Mouse (Mus musculus): ENCODE data around the gene Enox1.

Enox1 gene

DNA sequence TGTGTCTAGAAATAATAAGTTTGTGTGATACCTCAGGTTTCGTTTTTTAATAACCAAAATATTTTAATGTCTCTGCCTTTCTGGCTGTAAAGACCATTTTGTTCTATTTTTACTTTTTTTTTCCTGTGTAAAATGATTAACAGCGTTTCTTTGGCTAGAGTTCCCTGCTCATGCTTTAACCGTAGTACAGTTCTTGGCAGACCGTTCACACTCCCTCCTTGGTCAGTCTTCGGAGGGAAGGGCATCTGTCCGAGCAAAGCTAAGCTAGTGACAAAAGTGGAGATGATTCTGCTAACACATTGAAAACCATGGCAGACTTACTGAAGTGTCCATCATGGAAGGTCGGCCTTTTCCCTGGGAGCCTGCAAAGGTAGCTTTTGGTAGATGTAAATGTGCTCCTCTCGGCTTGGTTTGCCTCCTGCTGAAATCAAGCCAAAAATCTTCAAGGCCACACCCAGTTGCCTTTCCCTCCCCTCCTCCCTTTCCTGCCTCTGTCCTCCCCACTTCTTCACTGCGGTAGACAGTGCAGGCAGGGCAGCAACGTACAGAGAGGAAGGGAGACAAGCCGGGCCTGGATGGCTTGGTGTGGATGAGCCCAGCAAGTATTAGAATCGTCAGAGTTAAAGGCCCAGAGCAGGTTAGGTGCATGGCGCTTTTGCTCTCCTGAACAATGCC, 461.7 kb downstream of the Enox1 start:
- in situ Hi-C loops (cut with MboI), result no loop called here

DNA sequence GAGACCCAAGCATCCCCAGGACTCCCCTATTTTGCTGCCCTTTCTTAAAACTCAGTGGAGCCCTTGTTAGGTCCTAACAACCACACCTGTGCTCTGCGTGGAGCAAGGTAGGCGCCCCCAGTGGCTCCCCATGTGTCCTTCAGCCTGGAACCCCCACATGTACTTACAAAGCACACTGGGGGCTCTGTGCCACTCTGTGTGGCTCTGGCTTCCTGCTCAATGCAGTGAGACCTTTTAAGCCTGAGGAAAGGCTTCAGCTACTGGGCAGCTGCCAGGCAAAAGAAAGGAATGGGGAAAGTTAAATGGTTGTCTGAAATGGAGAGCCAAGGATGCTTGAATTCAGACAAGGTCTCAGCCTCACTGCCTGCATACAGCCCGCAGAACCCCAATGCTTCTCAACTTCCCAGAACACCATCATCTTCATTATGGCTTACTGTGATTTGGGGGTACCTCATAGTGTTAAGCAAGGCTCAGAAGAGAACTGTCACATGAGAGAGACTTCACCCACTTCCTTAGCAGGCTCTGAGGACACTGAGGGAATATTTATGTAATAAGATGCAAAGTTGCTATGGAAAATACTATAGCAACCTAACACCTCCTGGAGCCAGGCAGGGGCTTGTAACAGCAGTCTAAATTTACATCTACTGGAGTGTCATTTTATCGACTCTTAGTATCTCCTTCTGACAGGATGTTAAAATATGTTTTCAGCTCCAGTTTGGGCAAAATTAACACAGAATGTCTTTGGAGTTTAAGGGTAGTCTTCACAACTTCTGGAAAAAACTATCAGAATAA, 465.1 kb downstream of the Enox1 start:
- in situ Hi-C loops (cut with MboI), result no loop called here

GRCm38 (mm10) chr14:77626557-77627507, 470.3 kb downstream of the Enox1 start:
- in situ Hi-C loops (cut with MboI), result no loop called here

DNA sequence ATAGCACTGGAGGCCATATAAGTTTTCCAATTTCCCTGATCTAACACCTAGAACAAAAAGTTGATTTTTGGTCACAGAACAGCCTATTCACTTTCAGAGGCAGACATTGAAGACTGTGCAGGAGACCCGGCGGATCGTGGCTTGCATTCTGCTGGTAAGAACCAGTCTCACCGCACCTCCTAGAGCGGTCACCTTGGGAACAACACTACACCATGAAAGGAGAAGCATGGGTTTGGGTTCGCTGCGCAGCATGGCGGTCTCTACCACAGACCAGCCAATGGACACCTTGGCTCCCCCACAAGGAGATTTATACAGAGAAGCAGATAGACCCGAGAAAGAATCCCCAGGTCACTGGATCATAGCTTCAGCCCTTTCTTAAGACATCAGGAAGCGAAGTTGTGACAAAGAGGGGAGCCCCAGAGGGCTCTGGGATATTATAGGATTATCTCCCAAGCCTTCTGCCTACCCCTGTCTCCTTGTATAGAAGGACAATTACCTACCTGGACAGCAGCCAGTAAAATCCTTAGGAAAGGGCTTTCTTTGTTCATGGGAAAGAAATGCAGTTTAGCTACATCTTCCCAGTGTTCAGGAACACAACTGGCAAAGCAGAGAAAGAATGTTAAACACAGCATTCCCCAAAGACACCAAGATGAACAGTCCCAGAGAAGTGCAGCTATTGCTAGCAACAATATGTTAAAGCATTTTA, 476.1 kb downstream of the Enox1 start:
- in situ Hi-C loops (cut with MboI), result no loop called here

GRCm38 (mm10) chr14:77633172-77633542, 476.6 kb downstream of the Enox1 start:
- in situ Hi-C loops (cut with MboI), result no loop called here

- in situ Hi-C loops (cut with MboI), result no loop called here
Measured at GRCm38 (mm10) chr14:77636931-77637330, 480.4 kb downstream of the Enox1 start.

DNA sequence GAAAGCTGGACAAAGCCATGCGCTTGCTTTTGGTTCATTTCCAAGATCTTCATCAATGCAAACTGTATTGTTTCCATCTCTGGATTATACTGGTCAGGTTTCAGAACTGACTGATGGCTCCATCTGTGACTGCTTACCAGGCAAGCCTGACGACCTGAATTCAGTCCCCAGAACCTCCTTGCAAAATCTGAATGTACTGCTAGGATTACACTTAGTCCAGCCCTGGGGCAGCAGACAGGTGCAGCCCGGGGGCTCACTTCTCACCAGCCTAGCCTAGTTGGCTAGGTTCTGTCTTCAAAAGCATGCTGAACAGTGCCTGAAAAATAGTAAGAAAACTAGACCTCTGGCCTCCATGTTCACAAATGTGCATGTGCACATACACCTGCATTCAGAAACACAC, 481.6 kb downstream of the Enox1 start:
- in situ Hi-C loops (cut with MboI), result no loop called here

- in situ Hi-C loops (cut with MboI), result no loop called here
Measured at GRCm38 (mm10) chr14:77638616-77639015, 482.1 kb downstream of the Enox1 start.

GRCm38 (mm10) chr14:77639586-77639985, 483.0 kb downstream of the Enox1 start:
- in situ Hi-C loops (cut with MboI), result no loop called here

DNA sequence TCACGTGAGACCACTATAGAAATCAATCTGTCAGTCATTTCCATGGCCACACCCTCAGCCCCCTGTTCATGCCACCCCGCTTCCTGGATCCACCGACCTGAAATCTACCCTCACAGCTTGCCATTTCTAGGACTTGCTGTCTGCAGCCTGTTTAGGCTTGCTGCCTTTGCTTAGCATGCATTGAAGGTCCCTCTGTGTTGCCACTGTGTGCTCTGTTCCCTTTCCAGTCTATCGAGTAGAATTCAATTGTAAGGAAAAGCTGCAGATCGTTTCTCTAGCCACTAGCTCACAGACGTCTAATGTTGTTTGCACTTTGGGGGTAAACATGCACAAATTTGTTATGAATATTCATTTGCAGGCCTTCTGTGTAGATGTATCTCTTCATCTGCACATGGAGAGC, 485.8 kb downstream of the Enox1 start:
- in situ Hi-C loops (cut with MboI), result no loop called here

GRCm38 (mm10) chr14:77646196-77646595, 489.6 kb downstream of the Enox1 start:
- in situ Hi-C loops (cut with MboI), result no loop called here

- in situ Hi-C loops (cut with MboI), result no loop called here
Measured at GRCm38 (mm10) chr14:77647017-77647416, 490.5 kb downstream of the Enox1 start.

DNA sequence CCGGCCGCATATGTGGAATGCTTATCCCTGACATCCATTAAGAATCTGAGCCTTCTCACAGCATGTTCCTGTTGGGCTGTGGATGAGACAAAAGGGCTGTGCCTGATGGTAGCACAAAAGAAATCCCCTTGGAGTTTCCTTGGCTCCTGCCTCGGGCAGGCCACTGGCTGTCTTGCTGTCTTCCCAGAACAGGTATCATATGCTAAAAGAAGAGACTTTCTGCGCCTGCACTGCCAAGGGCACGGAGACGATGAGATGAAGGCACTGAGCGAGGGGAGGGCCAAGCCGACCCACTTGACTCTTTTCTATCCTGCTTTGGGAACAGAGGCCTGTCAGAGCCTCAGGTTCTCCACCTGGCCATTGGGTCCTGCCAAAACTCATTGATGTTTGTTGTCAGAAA, 491.7 kb downstream of the Enox1 start:
- in situ Hi-C loops (cut with MboI), result no loop called here

DNA sequence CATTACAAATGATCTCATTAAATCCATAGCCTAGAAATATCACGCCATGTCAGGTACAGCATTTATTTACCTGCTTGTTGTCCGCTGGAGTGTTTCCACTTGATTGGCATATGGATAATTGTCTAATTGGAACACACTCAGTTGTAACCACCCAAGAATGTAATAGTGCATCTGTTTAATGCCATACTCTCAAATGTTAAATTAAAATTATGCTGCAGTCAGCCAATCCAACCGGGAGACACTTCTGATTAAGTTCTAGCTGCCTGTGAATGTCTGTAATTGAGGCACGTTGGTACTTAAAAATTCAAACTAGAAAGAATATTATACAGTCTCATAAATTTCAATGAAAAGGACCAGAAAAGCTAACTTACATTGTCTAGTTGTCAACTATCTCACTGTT, 502.2 kb downstream of the Enox1 start:
- in situ Hi-C loops (cut with MboI), result no loop called here

DNA sequence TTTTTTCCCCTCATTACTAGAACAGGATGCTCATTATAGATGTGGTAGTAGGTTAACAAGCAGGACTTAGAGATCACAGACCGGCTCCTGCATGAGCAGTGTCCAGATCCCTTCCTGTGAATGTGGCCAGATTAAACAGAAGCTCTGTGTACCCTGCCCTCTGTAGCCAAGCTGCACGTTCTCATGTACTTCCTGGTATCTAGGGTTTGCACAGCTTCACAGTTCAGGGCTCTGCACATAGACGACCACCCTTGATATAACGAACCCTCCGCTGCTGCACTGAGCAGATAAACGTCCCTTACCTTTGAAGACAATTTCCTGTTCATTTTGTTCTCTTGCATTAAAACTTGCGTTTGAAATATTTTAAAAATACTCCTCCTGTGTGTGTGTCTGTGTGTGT, 505.7 kb downstream of the Enox1 start:
- in situ Hi-C loops (cut with MboI), result no loop called here

DNA sequence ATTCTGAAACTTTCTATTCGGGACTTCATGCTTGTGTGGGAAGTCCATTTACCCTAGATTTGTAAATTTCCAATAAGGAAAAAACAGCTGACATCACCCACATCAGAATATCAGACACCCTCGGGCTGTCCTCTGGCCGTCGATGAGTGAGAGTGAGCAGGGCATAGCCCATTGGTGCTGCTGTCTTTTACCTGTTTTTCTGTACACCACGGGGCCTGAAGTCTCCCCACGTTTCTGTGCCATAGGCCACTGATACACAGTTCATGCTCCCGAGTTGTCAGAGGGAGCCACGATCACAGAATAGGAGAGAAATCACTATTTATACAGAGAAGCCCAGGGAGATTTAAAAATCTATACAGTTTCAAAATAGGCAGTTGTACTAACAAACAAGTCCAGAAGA, 506.4 kb downstream of the Enox1 start:
- in situ Hi-C loops (cut with MboI), result no loop called here

- in situ Hi-C loops (cut with MboI), result no loop called here
Measured at GRCm38 (mm10) chr14:77668096-77668495, 511.5 kb downstream of the Enox1 start.

GRCm38 (mm10) chr14:77669494-77669893, 512.9 kb downstream of the Enox1 start:
- in situ Hi-C loops (cut with MboI), result no loop called here

GRCm38 (mm10) chr14:77670945-77671344, 514.4 kb downstream of the Enox1 start:
- in situ Hi-C loops (cut with MboI), result no loop called here

DNA sequence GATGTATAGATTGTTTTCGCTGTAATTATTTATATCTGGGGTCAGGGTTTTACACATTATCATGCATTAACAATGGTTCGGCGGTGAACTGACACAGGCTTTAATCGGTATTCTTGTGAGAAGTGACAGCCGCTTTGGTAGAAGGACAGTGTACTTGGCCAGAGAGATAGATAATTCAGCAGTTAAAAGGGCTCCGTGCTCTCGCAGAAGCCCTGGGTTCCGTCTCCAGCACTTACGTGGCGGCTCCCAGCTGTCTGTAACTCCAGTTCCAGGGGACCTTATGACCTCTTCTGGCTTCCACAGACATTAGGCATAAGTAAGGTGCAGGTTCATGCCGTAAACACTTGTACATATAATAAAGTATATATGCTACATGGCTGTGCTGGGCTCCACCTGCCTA, 515.4 kb downstream of the Enox1 start:
- in situ Hi-C loops (cut with MboI), result no loop called here

DNA sequence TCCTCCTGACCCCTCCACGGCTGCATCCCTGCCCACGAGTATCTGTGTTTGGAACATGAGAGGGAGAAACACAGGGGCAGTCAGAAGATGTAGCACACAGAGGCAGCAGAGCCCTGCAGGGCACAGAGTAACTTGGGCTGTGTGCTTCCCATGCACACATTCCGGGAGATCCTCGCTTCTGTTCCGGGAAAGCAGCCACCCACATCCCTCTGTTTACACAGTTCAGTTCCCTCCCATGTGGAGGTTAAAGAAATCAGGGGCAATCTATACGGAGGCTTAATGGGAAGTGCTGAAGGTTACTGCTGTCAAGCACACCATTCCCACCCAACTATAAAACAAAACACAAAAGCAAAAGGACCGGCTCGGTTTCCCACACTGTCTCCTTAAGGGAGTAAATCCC, 516.6 kb downstream of the Enox1 start:
- in situ Hi-C loops (cut with MboI), result no loop called here

- in situ Hi-C loops (cut with MboI), result no loop called here
Measured at GRCm38 (mm10) chr14:77677951-77678350, 521.4 kb downstream of the Enox1 start.

Measured in mature B cell (primary cell).